Mouse (Mus musculus) limb, embryonic 12.5 days (tissue): ENCODE measurements at regions not wholly inside any gene's neighbourhood (a gene's known extent, or its start where the extent isn't known, plus 50 kb on each side); places are given as distances from the start of the nearest gene placed in this dataset.
"Not testable (repeated sequence)": the region's sequence is repeated elsewhere in the genome, so short reads cannot be mapped to it uniquely, and the experiment has no call there.

Experiments used
- ATAC-seq: fragments of 200-750 bp; cut with Nextera tagmentation; 2 replicates; pipeline ENCODE4 v1.8.0; 2017; ENCODE audit warnings: low read depth, moderate TSS enrichment; ENCODE audit not compliant: insufficient number of reproducible peaks, insufficient read depth, low FRiP score, low TSS enrichment
- H3K27ac ChIP-seq: fragments of 300-500 bp; sonication (generic); 2 replicates; pipeline ENCODE4 v1.5.1; 2016; ENCODE audit warnings: mild to moderate bottlenecking, moderate library complexity
- H3K27me3 ChIP-seq: fragments of 300-500 bp; sonication (generic); 2 replicates; pipeline ENCODE4 v1.6.1; 2016; ENCODE audit warnings: mild to moderate bottlenecking, moderate library complexity
- H3K36me3 ChIP-seq: fragments of 300-500 bp; sonication (generic); 2 replicates; pipeline ENCODE4 v1.6.1; 2016; ENCODE audit warnings: mild to moderate bottlenecking, moderate library complexity
- H3K4me1 ChIP-seq: fragments of 300-500 bp; sonication (generic); replicated peaks from 2 replicates; pipeline ENCODE4 v1.6.1; 2016
- H3K4me2 ChIP-seq: fragments of 300-500 bp; sonication (generic); 2 replicates; pipeline ENCODE4 v1.6.1; 2016; ENCODE audit warnings: mild to moderate bottlenecking, moderate library complexity
- H3K4me3 ChIP-seq: fragments of 300-500 bp; sonication (generic); replicated peaks from 2 replicates; pipeline ENCODE4 v1.5.1; 2016; ENCODE audit warnings: mild to moderate bottlenecking
- H3K9ac ChIP-seq: fragments of 300-500 bp; sonication (generic); replicated peaks from 2 replicates; pipeline ENCODE4 v1.6.1; 2016; ENCODE audit warnings: mild to moderate bottlenecking, moderate library complexity
- H3K9me3 ChIP-seq: fragments of 300-500 bp; sonication (generic); 2 replicates; pipeline ENCODE4 v1.6.1; 2016; ENCODE audit warnings: mild to moderate bottlenecking, moderate library complexity
- WGBS: fragments of 180-500 bp; shearing (Covaris S2); methylation state at CpG from one replicate; pipeline ENCODE4 v1.1.7; 2016; 5-methylcytosine and 5-hydroxymethylcytosine counted together

GRCm38 (mm10) chr16:76958597-76959392 is 54.7 kb upstream of the Usp25 start:
- no peaks in the 10 kb centered on the region for H3K4me1 ChIP-seq
- no peak overlapping the region for H3K4me3 ChIP-seq
- no peak overlapping the region for H3K27ac ChIP-seq
- WGBS: 77% methylated on average over 7 of the region's 7 CpGs
- H3K36me3 ChIP-seq: no peaks in the 10 kb centered on the region
- no peak overlapping the region for H3K4me2 ChIP-seq
- H3K9ac ChIP-seq: no peak overlapping the region
- H3K27me3 ChIP-seq: no peaks in the 10 kb centered on the region
- no peak for ATAC-seq
- H3K9me3 ChIP-seq: no peaks in the 10 kb centered on the region

DNA sequence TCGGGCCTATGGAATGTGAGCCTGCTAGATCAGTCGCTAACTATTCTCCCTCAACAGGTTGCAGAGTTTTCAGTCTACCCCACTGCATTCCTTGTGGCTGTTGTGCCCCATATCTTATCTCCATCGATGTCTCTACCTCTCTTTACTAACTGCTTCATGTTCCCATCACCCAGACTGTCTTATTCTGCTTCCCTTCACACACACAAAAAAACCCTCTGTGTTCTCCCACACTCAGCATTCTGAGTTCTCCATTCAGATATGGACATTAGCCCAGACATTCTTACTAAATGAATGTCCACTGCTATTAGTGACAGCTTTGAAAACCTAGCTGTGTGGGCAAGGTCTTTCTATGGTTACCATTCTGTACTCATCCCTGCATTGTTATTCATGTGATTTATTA is 56.0 kb upstream of the Usp25 start:
- H3K4me2 ChIP-seq: no peak overlapping the region
- no peaks in the 10 kb centered on the region for H3K4me1 ChIP-seq
- H3K9me3 ChIP-seq: no peaks in the 10 kb centered on the region
- H3K27me3 ChIP-seq: no peaks in the 10 kb centered on the region
- 74% methylated on average over 3 of the region's 3 CpGs for WGBS
- ATAC-seq: no peak
- H3K27ac ChIP-seq: no peak overlapping the region
- no peak overlapping the region for H3K9ac ChIP-seq
- H3K36me3 ChIP-seq: no peaks in the 10 kb centered on the region
- H3K4me3 ChIP-seq: no peak overlapping the region

GRCm38 (mm10) chr16:76957090-76957489 is 56.4 kb upstream of the Usp25 start:
- Histone ChIP-seq H3K9ac (no peak overlapping the region), H3K27ac (no peak overlapping the region), H3K36me3 (no peaks in the 10 kb centered on the region), H3K4me1 (no peaks in the 10 kb centered on the region), H3K4me2 (no peak overlapping the region), H3K4me3 (no peak overlapping the region), H3K9me3 (no peaks in the 10 kb centered on the region), H3K27me3 (no peaks in the 10 kb centered on the region)
- no peak for ATAC-seq
- 82% methylated on average over 7 of the region's 7 CpGs for WGBS

DNA sequence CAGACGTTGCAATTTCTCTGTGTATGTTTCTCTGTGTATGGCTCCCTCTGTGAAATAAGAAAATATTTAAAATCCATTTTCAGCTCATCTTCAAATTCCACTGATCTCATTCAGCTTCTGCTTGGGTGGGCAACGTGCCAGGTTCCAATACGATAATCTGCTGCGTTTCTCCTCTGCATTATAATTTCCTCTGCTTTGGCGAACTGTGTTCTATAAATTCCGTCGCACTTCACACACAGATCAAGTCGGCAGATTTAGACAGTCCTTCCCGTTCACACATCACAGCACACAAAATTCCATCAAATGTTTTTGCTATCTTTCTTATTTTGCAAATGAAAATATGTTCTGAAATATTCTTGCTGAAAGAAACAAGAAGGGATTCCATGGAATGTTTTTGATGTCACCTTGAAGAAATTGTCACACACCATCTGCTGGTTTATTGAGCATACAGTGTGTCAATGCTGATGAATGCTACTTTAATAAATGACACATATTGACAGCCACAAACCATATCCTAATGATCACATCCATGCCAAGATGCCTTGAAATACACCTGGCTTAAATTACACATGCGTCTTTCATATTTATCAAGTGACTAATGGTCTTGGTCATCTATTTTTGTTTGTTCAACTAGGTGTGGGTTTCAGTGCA is 62.5 kb upstream of the Usp25 start:
- Histone ChIP-seq H3K4me2 (no peak overlapping the region), H3K4me1 (no peaks in the 10 kb centered on the region), H3K4me3 (no peak overlapping the region), H3K36me3 (no peaks in the 10 kb centered on the region), H3K27me3 (no peaks in the 10 kb centered on the region), H3K9me3 (no peaks in the 10 kb centered on the region), H3K9ac (no peak overlapping the region), H3K27ac (no peak overlapping the region)
- 81% methylated on average over 10 of the region's 10 CpGs for WGBS
- ATAC-seq: no peak

GRCm38 (mm10) chr16:76947011-76947410 is 66.5 kb upstream of the Usp25 start:
- Histone ChIP-seq H3K9ac (no peak overlapping the region), H3K4me2 (no peak overlapping the region), H3K4me1 (no peaks in the 10 kb centered on the region), H3K36me3 (no peaks in the 10 kb centered on the region), H3K9me3 (no peaks in the 10 kb centered on the region), H3K27me3 (no peaks in the 10 kb centered on the region), H3K27ac (no peak overlapping the region), H3K4me3 (no peak overlapping the region)
- no peak for ATAC-seq
- 80% methylated on average over 5 of the region's 5 CpGs for WGBS

DNA sequence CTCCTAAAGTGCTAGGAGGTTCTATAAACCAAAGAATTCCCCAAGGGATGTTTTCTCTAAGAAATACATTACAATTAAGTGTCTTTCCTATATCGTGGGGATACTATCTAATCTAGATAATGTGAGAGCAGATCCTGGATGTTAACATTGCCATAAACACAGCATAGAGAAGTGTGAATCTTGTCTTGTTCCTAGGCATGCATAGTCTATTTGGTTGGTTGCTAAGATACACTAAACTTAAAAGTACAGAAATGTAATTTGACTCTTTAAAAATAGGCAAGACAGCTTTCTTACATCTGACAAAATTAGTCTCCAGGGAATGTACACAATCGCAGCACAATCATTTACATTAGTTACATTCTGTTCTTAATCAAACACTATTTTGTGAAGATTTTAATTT is 75.4 kb upstream of the Usp25 start:
- Histone ChIP-seq H3K4me3 (no peak overlapping the region), H3K27ac (no peak overlapping the region), H3K9ac (no peak overlapping the region), H3K27me3 (no peaks in the 10 kb centered on the region), H3K36me3 (no peaks in the 10 kb centered on the region), H3K4me1 (no peaks in the 10 kb centered on the region), H3K9me3 (0 out of 2 replicates have a peak, but pooled peaks cover 4% of the 10 kb centered on the region), H3K4me2 (no peak overlapping the region)
- no peak for ATAC-seq
- WGBS: 79% methylated on average over 2 of the region's 2 CpGs

DNA sequence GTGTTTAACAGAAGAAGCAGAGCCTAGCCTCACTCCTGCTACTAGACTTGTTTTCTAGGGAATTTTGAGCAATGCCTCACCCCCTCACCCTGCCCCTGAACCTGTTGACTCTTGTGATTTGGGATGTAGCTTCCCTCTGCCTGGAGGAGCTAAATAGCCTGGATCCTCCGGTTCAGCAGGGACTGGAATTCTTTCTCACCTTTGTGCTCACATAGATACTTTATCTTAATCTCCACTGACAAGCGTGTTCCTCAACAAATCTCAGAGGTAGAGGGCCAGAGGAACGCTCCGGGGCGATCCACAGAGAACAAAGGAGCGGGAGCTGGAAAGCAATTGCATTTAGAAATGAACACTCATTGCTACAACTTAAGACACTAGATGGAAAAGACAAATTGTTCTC is 85.6 kb upstream of the Usp25 start:
- Histone ChIP-seq H3K9ac (no peak overlapping the region), H3K27ac (no peak overlapping the region), H3K9me3 (no peaks in the 10 kb centered on the region), H3K4me3 (no peak overlapping the region), H3K4me2 (no peak overlapping the region), H3K4me1 (no peaks in the 10 kb centered on the region), H3K27me3 (no peaks in the 10 kb centered on the region), H3K36me3 (no peaks in the 10 kb centered on the region)
- no peak for ATAC-seq
- WGBS: 73% methylated on average over 6 of the region's 6 CpGs

DNA sequence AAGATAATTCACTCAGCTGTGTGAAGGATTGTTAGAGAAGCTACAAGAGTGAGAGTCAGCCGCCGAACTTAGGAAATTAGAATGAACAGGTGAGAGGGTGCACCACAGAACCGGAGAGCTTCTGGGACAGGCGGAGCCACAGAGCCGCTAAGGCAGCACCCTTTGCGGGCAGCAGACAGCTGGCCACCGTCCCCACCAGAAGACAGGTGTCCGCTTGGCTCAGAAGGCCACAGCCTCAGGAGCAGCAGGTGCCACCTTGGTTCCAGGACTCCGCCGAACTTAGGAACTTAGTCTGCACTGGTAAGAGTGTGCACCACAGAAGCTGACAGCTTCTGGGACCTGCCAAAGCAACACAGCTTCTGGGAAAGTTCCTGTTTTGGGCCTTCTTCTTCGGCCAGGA is 93.4 kb upstream of the Usp25 start:
- not testable (repeated sequence) for ATAC-seq, H3K9me3 ChIP-seq, H3K4me1 ChIP-seq, H3K27me3 ChIP-seq, H3K4me2 ChIP-seq, H3K9ac ChIP-seq, H3K4me3 ChIP-seq, H3K27ac ChIP-seq, H3K36me3 ChIP-seq
- 90% methylated on average over 11 of the region's 11 CpGs for WGBS

GRCm38 (mm10) chr16:76918598-76918997 is 94.9 kb upstream of the Usp25 start:
- no peaks in the 10 kb centered on the region for H3K36me3 ChIP-seq
- no peak for ATAC-seq
- no peak overlapping the region for H3K27ac ChIP-seq
- WGBS: 89% methylated on average over 2 of the region's 2 CpGs
- H3K4me1 ChIP-seq: no peaks in the 10 kb centered on the region
- no peak overlapping the region for H3K4me3 ChIP-seq
- H3K9me3 ChIP-seq: no peaks in the 10 kb centered on the region
- no peak overlapping the region for H3K9ac ChIP-seq
- H3K4me2 ChIP-seq: no peak overlapping the region
- no peaks in the 10 kb centered on the region for H3K27me3 ChIP-seq

DNA sequence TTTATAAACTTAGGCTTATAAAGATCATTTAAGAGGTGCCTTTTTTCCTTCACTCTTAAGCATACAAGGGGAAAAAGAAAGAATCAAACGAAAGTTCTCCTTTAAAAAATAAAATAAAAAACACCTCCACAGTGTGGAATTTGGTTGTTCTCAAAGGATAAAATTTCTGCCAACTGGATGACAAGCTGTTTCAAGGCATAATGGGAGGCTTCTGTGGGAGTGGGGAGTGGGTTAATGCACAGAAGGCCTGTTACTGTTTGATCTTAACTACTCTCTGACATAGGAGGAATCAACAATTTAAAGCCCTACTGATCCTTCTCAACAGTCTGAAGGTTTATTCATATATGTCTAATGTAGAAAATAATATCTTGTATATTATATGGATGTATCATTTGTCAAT is 99.2 kb upstream of the Usp25 start:
- no peaks in the 10 kb centered on the region for H3K4me1 ChIP-seq
- no peaks in the 10 kb centered on the region for H3K27me3 ChIP-seq
- H3K4me2 ChIP-seq: no peak overlapping the region
- ATAC-seq: no peak
- H3K9ac ChIP-seq: no peak overlapping the region
- 59% methylated on average over 1 of the region's 1 CpGs for WGBS
- no peak overlapping the region for H3K4me3 ChIP-seq
- no peak overlapping the region for H3K27ac ChIP-seq
- no peaks in the 10 kb centered on the region for H3K36me3 ChIP-seq
- H3K9me3 ChIP-seq: no peaks in the 10 kb centered on the region

DNA sequence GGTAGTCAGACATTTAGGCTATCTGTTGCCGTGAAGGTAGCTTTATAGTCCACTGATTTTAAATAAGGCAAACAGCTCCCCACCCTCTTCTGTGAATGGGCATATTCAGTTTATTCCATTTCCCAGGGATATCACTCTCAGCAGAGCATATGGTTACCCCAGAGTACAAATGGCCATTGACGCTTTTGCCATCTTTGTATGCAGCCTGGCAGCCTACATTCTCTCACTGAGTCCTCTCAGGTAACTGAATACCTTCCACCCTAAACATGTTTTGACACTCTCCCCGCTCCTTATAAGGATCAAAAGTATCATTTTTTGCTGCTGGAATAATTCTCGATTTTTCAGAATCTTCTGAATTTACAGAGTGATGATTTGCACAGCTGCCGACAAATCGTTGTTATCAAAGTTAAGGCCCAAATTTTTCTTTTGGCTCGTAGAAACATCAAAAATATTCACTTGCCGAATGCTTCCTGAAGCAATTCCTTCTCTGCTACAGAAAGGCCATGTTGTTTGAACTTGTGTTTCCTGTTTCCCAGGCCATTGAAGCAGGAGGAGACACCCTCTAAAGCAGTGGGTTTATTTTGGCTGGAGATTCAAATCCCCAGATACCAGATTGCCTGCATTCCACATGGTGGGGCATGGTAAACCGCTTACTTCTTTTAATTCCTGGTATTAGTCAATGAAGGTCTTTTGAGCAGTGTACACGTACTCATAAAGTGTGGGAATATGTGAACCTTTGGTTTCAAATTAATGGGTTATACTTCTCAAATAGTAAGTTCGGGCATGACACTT is 108.1 kb upstream of the Usp25 start:
- ATAC-seq: no peak
- Histone ChIP-seq H3K4me3 (no peak overlapping the region), H3K9me3 (no peaks in the 10 kb centered on the region), H3K27ac (no peak overlapping the region), H3K4me1 (no peaks in the 10 kb centered on the region), H3K36me3 (no peaks in the 10 kb centered on the region), H3K27me3 (no peaks in the 10 kb centered on the region), H3K4me2 (no peak overlapping the region), H3K9ac (no peak overlapping the region)
- 84% methylated on average over 11 of the region's 11 CpGs for WGBS
